Mouse (Mus musculus): Measurements from ENCODE around the gene Cnga2.

DNA sequence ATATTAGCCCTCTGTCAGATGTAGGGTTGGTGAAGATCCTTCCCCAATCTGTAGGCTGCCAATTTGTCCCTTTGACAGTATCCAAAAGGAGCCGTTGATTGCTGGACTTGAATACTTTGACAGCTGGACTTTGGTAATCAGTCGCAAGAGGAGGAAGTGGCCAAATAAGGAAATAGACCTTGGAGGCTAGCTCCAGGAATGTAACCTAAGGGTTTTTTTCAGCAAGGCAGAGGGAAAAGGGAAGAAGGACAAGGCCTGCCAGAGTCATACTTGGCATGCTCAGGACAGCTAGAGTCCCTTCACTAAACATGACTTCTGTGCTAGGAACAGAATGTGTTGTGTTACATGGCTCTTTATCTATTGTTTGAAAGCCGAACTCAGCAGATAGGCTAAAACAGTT, 11.2 kb upstream of the Cnga2 start:
- no peak for TF ChIP-seq CTCF (IDR thresholded peaks at IDR 0.05; ENCODE audit: insufficient read depth, low read length)
- TF ChIP-seq POLR2A (IDR thresholded peaks at IDR 0.05; ENCODE audit: borderline replicate concordance, extremely low read depth, low read depth, low read length) = no peak

Data from lung, adult 2 months (tissue).